Mouse (Mus musculus): ENCODE results near the gene Ugcg.

Gene Ugcg

GRCm38 (mm10) chr4:59188802-59189545 lies at the start of gene Ugcg:
Gene Ugcg (plus strand): TSS chr4:59189257.
- in situ Hi-C loops (cut with MboI): no loop called here

GRCm38 (mm10) chr4:59149043-59149442 lies 40.0 kb upstream of the Ugcg start:
- in situ Hi-C loops (cut with MboI): no loop called here

- in situ Hi-C loops (cut with MboI): no loop called here
Observed at GRCm38 (mm10) chr4:59150907-59151306, 38.1 kb upstream of the Ugcg start.

GRCm38 (mm10) chr4:59151953-59152352 lies 37.1 kb upstream of the Ugcg start:
- in situ Hi-C loops (cut with MboI): no loop called here

- in situ Hi-C loops (cut with MboI): no loop called here
Observed at GRCm38 (mm10) chr4:59156897-59157592, 32.0 kb upstream of the Ugcg start.

GRCm38 (mm10) chr4:59157654-59158053 lies 31.4 kb upstream of the Ugcg start:
- in situ Hi-C loops (cut with MboI): no loop called here

GRCm38 (mm10) chr4:59160289-59160688 lies 28.8 kb upstream of the Ugcg start:
- in situ Hi-C loops (cut with MboI): no loop called here

- in situ Hi-C loops (cut with MboI): no loop called here
Observed at GRCm38 (mm10) chr4:59160959-59161670, 27.9 kb upstream of the Ugcg start.

- in situ Hi-C loops (cut with MboI): no loop called here
Observed at GRCm38 (mm10) chr4:59164034-59164433, 25.0 kb upstream of the Ugcg start.

- in situ Hi-C loops (cut with MboI): no loop called here
Observed at GRCm38 (mm10) chr4:59167251-59167847, 21.7 kb upstream of the Ugcg start.

- in situ Hi-C loops (cut with MboI): no loop called here
Observed at GRCm38 (mm10) chr4:59169981-59170380, 19.1 kb upstream of the Ugcg start.

- in situ Hi-C loops (cut with MboI): no loop called here
Observed at GRCm38 (mm10) chr4:59172616-59173015, 16.4 kb upstream of the Ugcg start.

- in situ Hi-C loops (cut with MboI): no loop called here
Observed at GRCm38 (mm10) chr4:59173181-59173922, 15.7 kb upstream of the Ugcg start.

- in situ Hi-C loops (cut with MboI): no loop called here
Observed at GRCm38 (mm10) chr4:59175003-59175402, 14.1 kb upstream of the Ugcg start.

- in situ Hi-C loops (cut with MboI): no loop called here
Observed at GRCm38 (mm10) chr4:59175929-59176328, 13.1 kb upstream of the Ugcg start.

- in situ Hi-C loops (cut with MboI): no loop called here
Observed at GRCm38 (mm10) chr4:59177566-59177965, 11.5 kb upstream of the Ugcg start.

GRCm38 (mm10) chr4:59181320-59182271 lies 7.5 kb upstream of the Ugcg start:
- in situ Hi-C loops (cut with MboI): no loop called here

GRCm38 (mm10) chr4:59185671-59186070 lies 3.4 kb upstream of the Ugcg start:
- in situ Hi-C loops (cut with MboI): no loop called here

- in situ Hi-C loops (cut with MboI): no loop called here
Observed at GRCm38 (mm10) chr4:59187289-59187688, 1.8 kb upstream of the Ugcg start.

- in situ Hi-C loops (cut with MboI): no loop called here
Observed at GRCm38 (mm10) chr4:59188474-59188801, 619 bp upstream of the Ugcg start.

Measured in mature B cell (primary cell).